Mouse (Mus musculus) granulocyte monocyte progenitor cell, adult 5-6 weeks (primary cell): ENCODE data around the gene Wscd2. TPM values are rescaled to one million over a fixed set of nuclear protein-coding genes. Genes with fewer than 3 reads are reported as not detected.

Experiments
- ATAC-seq: replicated peaks from 2 replicates; pipeline ENCODE4 v1.8.0; 2016; ENCODE audit warnings: mild to moderate bottlenecking, moderate TSS enrichment, inconsistent platforms; ENCODE audit not compliant: poor library complexity, severe bottlenecking
- total RNA-seq, 2 experiments: library from RNA; stranded (forward) in 1 of 2; stranded (reverse) in 1 of 2; fragments of 200-712, 200-1000 nt in 1 of 2; fragments of >200 nt in 1 of 2; fragmentation: Nextera tagmentation in 1 of 2; gene quantifications; 2 replicates each; pipeline ENCODE4 v1.2.3; 2014 to 2017

The Wscd2 gene
- total RNA-seq, 2 experiments from 2014 or later = not detected

DNA sequence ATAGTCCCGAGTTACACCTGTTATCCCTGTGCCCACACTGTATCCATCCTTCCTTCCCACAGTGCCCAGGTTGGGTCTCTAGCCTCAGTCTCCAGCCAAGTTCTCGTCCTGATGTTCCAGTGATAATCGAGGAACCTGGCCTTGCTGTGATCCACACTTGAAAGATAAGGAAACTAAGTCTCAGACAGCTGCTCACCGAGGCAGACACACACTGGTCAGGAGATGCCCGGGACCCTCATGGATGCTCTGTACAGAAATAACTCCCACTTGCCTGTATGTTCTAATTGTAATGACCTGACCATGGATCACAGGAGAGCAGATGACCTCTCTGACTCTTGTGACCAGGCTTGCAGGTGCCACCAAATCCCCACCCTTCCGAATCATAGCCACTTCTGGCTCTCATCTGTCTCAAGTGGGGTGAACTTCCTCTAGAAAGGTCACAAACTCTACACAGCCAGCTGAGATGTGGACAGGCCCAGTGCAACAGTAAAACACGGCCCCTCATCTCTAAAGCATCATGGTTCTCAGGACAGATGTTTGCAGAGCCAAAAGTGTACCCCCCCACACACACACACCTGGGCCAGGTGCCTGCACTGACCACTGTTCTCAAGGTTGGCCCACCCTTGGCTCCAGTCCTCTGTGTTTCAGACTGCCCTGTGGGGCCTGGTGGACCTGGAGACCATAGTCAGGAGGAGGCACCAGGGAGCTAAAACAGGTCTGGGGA is 144.9 kb downstream of the Wscd2 start:
- no peak for ATAC-seq

DNA sequence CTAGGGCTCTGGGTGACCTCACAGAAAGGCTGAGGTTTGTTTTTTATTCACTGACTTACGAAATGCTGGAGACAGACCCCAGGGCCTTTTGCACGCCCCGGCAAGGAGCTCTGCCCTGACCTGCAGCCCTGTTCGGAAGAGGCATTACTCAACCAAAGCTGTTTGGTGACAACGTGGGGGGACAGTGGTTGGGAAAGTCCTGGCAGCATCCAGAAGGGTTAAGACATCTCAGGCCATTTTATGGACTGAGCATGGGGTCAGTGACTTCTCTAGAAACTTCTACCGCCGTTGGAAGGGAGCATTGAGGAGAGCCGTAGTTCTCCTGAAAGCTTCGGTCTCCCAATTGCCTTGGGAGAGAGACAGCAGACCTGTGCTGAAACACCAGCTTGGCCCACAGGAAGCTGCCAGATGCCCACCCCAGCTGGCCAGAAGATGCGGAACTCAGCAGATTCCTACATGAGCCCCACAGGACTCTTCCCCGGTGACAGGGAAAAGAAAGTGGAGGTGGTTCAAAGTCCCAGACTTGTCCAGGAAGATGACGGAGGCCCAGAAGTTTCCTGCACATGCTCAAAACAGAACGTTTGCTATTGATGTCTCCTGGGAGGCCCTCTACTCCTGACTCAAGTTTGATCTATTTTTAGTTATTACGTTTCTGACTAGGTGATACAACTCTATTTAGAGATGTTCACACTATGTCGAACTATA is 145.9 kb downstream of the Wscd2 start:
- peak; percentile 54 for ATAC-seq

DNA sequence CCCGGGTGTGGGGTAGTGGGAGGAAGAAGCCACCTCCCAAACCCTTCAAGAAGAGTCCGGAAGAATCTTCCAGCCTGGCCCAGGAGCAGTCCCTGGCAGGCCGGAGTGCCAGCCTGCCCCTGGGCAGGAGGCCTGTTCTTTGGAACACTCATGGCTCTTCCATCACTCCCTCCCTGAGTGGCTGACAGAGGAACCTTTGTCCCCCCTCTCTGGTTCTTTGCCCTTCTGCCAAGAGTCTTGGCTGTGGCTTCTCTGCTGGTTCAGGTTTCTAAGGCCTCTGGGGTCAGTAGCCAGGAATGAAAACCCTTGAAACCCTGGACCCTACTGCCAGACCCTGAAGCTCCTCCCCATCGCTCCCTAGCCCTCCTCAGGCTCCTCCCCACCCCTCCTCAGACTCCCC is 147.5 kb downstream of the Wscd2 start:
- ATAC-seq = no peak

DNA sequence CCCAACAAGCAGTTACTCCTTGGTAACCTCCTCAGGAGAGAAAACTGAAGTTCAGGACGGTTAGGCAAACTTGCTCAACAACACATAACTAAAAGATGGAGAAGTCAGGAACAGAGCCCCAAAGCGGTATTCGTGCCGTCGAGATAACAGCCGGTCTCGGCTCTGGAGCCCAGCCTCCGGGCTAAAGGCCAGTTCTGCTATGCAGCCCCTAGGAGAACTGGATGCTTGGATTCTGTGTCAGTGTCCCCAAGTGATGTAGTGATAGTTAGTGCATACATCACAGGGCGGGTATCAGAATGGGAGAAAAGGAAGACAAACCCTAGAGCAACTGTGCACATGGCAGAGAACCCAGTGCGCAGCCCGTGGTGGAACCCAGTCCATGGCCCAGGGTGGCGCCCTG is 147.9 kb downstream of the Wscd2 start:
- no peak for ATAC-seq

DNA sequence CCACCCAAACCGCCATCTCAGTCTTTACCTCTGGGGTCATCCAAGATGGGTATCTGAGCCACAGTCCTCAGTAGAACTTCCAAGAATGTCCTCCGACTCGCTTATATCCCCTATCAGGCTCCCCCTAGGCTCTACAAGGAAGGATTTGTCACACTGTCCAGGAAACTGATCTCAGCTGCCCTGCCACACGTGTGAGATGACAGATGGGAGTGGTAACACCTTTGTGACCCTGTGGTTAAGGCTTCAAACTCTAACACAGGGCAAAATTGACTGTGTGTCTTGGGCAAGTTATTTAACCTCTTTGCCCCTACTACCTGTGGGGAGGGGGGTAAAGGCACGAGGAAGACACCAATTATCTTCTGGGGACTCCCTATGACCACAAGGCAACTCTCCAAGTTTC is 149.0 kb downstream of the Wscd2 start:
- no peak for ATAC-seq

Other genes starting within 250 kb of the Wscd2 start
- not detected in 2 replicates for gene Sgsm1, start 179.5 kb upstream of the Wscd2 start, total RNA-seq (2014; fragmentation: Nextera tagmentation)
- gene Sgsm1, start 179.5 kb upstream of the Wscd2 start, total RNA-seq (2017) = 0.22 TPM in 1 of 2 replicates, not detected in the other
- not detected in 2 replicates for gene Aym1, start 133.0 kb upstream of the Wscd2 start, total RNA-seq (2014; fragmentation: Nextera tagmentation)
- not detected in 2 replicates for gene Aym1, start 133.0 kb upstream of the Wscd2 start, total RNA-seq (2017)
- gene Cmklr1, start 160.1 kb downstream of the Wscd2 start, total RNA-seq (2014; fragmentation: Nextera tagmentation) = 1.7 TPM in 1 of 2 replicates, not detected in the other
- not detected in 2 replicates for gene Cmklr1, start 160.1 kb downstream of the Wscd2 start, total RNA-seq (2017)
- gene 1700069L16Rik, start 234.4 kb downstream of the Wscd2 start, total RNA-seq (2014; fragmentation: Nextera tagmentation) = not detected in 2 replicates
- not detected in 2 replicates for gene 1700069L16Rik, start 234.4 kb downstream of the Wscd2 start, total RNA-seq (2017)
- gene Ficd, start 245.5 kb downstream of the Wscd2 start, total RNA-seq (2014; fragmentation: Nextera tagmentation) = 1.6 and 3.7 TPM in 2 replicates
- gene Ficd, start 245.5 kb downstream of the Wscd2 start, total RNA-seq (2017) = 0.77 and 1.9 TPM in 2 replicates